In genomic region chr2:52742256-52743158, GRCm38 (mm10) we compare ENCODE assay signal across 8 mouse cellular contexts. TPM values are rescaled to one million over a fixed set of nuclear protein-coding genes. Genes with fewer than 3 reads are reported as not detected.
DNase-seq lines count a peak whose midpoint lies in the region; ATAC-seq lines count a peak whose summit lies in the region.

Gene Stam2, minus strand, starts transcription at chr2:52742281.

- no peaks in the 10 kb centered on the region for H3K4me1 ChIP-seq in embryonic facial prominence, embryonic 11.5 days (ENCODE audit: control insufficient read depth, insufficient read depth, low read length)
- peaks cover 14% of the 10 kb centered on the region for H3K4me1 ChIP-seq in limb, embryonic 10.5 days
- peaks cover 9% of the 10 kb centered on the region; the same call in 1 of the 2 replicates for H3K4me1 ChIP-seq in midbrain, embryonic 12.5 days

- peak within 1 kb of the TSS; percentile 87 for H3K4me3 ChIP-seq in embryonic facial prominence, embryonic 11.5 days (ENCODE audit: low read depth, low read length)
- peak within 1 kb of the TSS; percentile 84 for H3K4me3 ChIP-seq in limb, embryonic 10.5 days
- H3K4me3 ChIP-seq in midbrain, embryonic 12.5 days = peak within 1 kb of the TSS; percentile 91

- peak; percentile 93 for DNase-seq in 3134 (ENCODE audit: extremely low read depth, insufficient read length, low spot score)
- DNase-seq in adrenal gland, postnatal 25 days = peak; percentile 87
- DNase-seq in embryonic facial prominence, embryonic 11.5 days (ENCODE audit: low spot score) = peak; percentile 88
- DNase-seq in kidney, adult 11 months = peak; percentile 92
- DNase-seq in limb, embryonic 10.5 days (ENCODE audit: low spot score) = peak; percentile 93
- peak; percentile 73 for DNase-seq in skeletal muscle tissue, adult 2 months (ENCODE audit: low read depth, low spot score)

- peak within 1 kb of the TSS; percentile 90 for H3K27ac ChIP-seq in embryonic facial prominence, embryonic 11.5 days (replicated peaks; ENCODE audit: low read depth, low read length)
- H3K27ac ChIP-seq in limb, embryonic 10.5 days = peak within 1 kb of the TSS; percentile 100
- peak within 1 kb of the TSS; percentile 95 for H3K27ac ChIP-seq in midbrain, embryonic 12.5 days (replicated peaks)

- H3K27me3 ChIP-seq in embryonic facial prominence, embryonic 11.5 days (ENCODE audit: control insufficient read depth, insufficient read depth, low read length) = no peaks in the 10 kb centered on the region
- no peaks in the 10 kb centered on the region for H3K27me3 ChIP-seq in limb, embryonic 10.5 days (ENCODE audit: low read depth, poor library complexity, severe bottlenecking)
- H3K27me3 ChIP-seq in midbrain, embryonic 12.5 days = no peaks in the 10 kb centered on the region

- peak within 1 kb of the TSS; percentile 42 for H3K4me2 ChIP-seq in embryonic facial prominence, embryonic 11.5 days (ENCODE audit: low read depth, low read length)
- H3K4me2 ChIP-seq in midbrain, embryonic 12.5 days (replicated peaks) = peak within 1 kb of the TSS; percentile 70

- H3K9ac ChIP-seq in embryonic facial prominence, embryonic 11.5 days (replicated peaks; ENCODE audit: low read length) = peak within 1 kb of the TSS; percentile 95
- H3K9ac ChIP-seq in midbrain, embryonic 12.5 days (replicated peaks) = peak within 1 kb of the TSS; percentile 80

- H3K36me3 ChIP-seq in embryonic facial prominence, embryonic 11.5 days (replicated peaks; ENCODE audit: control insufficient read depth, insufficient read depth, low read depth, low read length) = no peaks in the 10 kb centered on the region
- peaks cover 4% of the 10 kb centered on the region for H3K36me3 ChIP-seq in limb, embryonic 10.5 days
- 0 out of 2 replicates have a peak, but pooled peaks cover 7% of the 10 kb centered on the region for H3K36me3 ChIP-seq in midbrain, embryonic 12.5 days

- peak; percentile 90 for ATAC-seq in embryonic facial prominence, embryonic 11.5 days (replicated peaks; ENCODE audit: insufficient number of reproducible peaks, low FRiP score, low TSS enrichment, low read depth)
- ATAC-seq in granulocyte monocyte progenitor cell, adult 5-6 weeks (replicated peaks; ENCODE audit: poor library complexity, severe bottlenecking) = peak; percentile 85
- peak; percentile 95 for ATAC-seq in midbrain, embryonic 12.5 days (ENCODE audit: low FRiP score, low read depth)

- WGBS in embryonic facial prominence, embryonic 11.5 days = 9% methylated on average over 54 of the region's 54 CpGs
- 8% methylated on average over 54 of the region's 54 CpGs for WGBS in limb, embryonic 10.5 days
- WGBS in midbrain, embryonic 12.5 days = 8% methylated on average over 54 of the region's 54 CpGs

- H3K9me3 ChIP-seq in embryonic facial prominence, embryonic 11.5 days (replicated peaks; ENCODE audit: control insufficient read depth, low read length) = no peaks in the 10 kb centered on the region
- H3K9me3 ChIP-seq in limb, embryonic 10.5 days (replicated peaks) = no peaks in the 10 kb centered on the region
- H3K9me3 ChIP-seq in midbrain, embryonic 12.5 days = no peaks in the 10 kb centered on the region

RNA-seq across cellular contexts. Expression of gene Stam2, which starts in this region (rescaled TPM):
- 32.2 and 47.7 TPM in 2 replicates for total RNA-seq in adrenal gland, postnatal 25 days (2021)
- 34.7 and 41.8 TPM in 2 replicates for polyA plus RNA-seq in embryonic facial prominence, embryonic 11.5 days (2014; fragmentation: Nextera tagmentation; extraction: Ambion mirVana)
- total RNA-seq in granulocyte monocyte progenitor cell, adult 5-6 weeks (2014; fragmentation: Nextera tagmentation) = 12.6 and 21.4 TPM in 2 replicates
- total RNA-seq in granulocyte monocyte progenitor cell, adult 5-6 weeks (2017) = 15.6 and 18.3 TPM in 2 replicates
- polyA plus RNA-seq in limb, embryonic 10.5 days (2016; fragmentation: Nextera tagmentation; extraction: Ambion mirVana) = 28.1 and 29.8 TPM in 2 replicates
- polyA plus RNA-seq in midbrain, embryonic 12.5 days (2016; fragmentation: Nextera tagmentation; extraction: Ambion mirVana) = 41.1 and 44.7 TPM in 2 replicates

Comparison
In these comparisons a context has a peak if more than half of its experiments do, and no peak if none do; other contexts are left out.
1. Peak in every context shown above with its lines: DNase-seq, ATAC-seq, H3K4me3 ChIP-seq and H3K27ac ChIP-seq.